Mouse (Mus musculus) lung, adult 2 months (tissue): ENCODE measurements around the gene Gm20914. TPM values are rescaled to one million over a fixed set of nuclear protein-coding genes. Genes with fewer than 3 reads are reported as not detected.
"Not testable (repeated sequence)": the region's sequence is repeated elsewhere in the genome, so short reads cannot be mapped to it uniquely, and the experiment has no call there.

Experiments used
- DNase-seq: peaks from one replicate; pipeline ENCODE4 v3.0.0; 2022
- H3K4me1 ChIP-seq: fragments of 200-500 bp; 2 replicates; pipeline ENCODE4 v1.6.1; 2011; ENCODE audit warnings: low read length; ENCODE audit not compliant: control insufficient read depth, insufficient read depth
- H3K4me3 ChIP-seq: fragments of 200-500 bp; replicated peaks from 2 replicates; pipeline ENCODE3; 2011; ENCODE audit warnings: low read depth, mild to moderate bottlenecking, control low read depth, low read length; ENCODE audit errors: extremely low read depth
- WGBS: fragments of 180-500 bp; shearing (Covaris S2); methylation state at CpG from one replicate; pipeline ENCODE4 v1.1.7; 2018; 5-methylcytosine and 5-hydroxymethylcytosine counted together
- polyA plus RNA-seq: library from polyadenylated mRNA; depleted of rRNA; stranded (reverse); fragments of >200 nt; gene quantifications from 2 replicates; pipeline ENCODE4 v1.2.3, GENCODE M21; 2012; rRNA removed

Gm20914 gene
- not detected in 2 replicates for polyA plus RNA-seq

GRCm38 (mm10) chrY:5725678-5726077 lies at the start of gene Gm20914:
Gene Gm20914, plus strand, starts transcription at chrY:5725978.
- H3K4me1 ChIP-seq, DNase-seq, H3K4me3 ChIP-seq: not testable (repeated sequence)
- WGBS = no CpG with 5 or more reads among the region's 4 CpGs

Other genes with a start within 250 kb of the Gm20914 start
- gene Gm21854, start 69.0 kb upstream of the Gm20914 start, polyA plus RNA-seq = not detected in 2 replicates
- not detected in 2 replicates for gene Gm28171, start 67.4 kb downstream of the Gm20914 start, polyA plus RNA-seq
- gene Gm21778, start 216.5 kb downstream of the Gm20914 start, polyA plus RNA-seq = not detected in 2 replicates